Mouse (Mus musculus) kidney, postnatal 10 days (tissue): ENCODE data around the gene Ackr3.

ENCODE experiments used
- DNase-seq: peaks from one replicate; pipeline ENCODE4 v3.0.0; 2021; ENCODE audit warnings: mixed read lengths

The Ackr3 gene

DNA sequence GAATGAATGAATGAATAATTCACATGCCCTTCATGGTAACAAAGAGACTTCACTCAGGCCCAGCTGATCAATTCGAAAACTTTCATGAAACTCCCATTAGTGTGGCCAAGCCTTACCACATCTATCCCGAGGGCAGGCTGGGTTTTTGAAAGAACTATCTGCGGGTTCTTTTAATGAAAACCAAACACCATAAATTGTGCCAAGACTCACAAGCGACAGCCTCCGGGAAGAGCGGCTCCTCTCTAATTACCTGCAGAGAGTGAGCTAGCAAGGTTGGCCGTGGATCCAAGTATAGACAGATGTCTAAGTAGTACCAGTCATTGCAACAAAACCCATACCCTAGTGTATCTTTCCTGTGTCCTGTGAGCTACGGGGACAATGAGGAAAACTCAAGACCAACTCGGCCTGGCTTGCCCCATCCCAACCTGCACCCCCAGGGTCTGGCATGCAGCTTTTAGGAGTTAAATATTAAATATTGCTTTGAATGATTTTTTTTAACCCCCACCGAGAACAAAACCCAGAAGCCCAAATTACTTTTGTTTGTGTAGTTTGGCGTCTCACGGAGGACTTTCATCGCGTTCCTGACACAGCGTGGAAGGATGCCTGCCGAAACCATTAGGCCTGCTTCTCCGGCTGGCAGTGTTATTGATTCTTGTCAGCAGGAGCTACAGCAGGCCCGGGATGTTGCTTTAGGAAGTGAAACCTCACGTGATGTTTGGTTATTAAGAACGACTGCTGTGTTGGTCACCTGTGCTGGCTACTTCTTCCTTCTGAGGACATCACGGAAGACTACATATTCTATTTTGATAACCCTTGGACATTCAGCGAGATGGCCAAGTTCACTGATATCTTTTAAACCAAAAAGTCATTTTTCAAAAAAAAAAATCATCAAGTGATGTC, 28.1 kb downstream of the Ackr3 start:
- DNase-seq, result no peak

DNA sequence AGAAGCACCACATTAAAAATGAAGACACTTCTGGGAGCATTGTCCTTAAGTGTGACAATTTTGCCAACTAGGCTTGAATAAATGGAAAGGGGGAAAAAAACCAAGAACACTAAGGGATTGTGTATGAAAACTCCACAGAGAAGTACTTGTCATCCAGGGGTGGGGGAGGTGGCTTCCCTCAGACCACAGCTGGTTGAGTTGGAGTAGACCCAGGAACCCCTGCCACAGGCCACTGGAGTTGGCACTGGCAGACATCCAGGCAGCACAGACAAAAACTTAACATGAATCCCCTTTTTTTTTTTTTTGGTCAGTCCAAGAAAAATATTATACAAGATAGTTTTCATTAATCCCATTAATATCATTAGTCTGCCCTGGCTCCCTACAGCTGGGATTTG, 28.7 kb downstream of the Ackr3 start:
- DNase-seq, result peak; percentile 49

DNA sequence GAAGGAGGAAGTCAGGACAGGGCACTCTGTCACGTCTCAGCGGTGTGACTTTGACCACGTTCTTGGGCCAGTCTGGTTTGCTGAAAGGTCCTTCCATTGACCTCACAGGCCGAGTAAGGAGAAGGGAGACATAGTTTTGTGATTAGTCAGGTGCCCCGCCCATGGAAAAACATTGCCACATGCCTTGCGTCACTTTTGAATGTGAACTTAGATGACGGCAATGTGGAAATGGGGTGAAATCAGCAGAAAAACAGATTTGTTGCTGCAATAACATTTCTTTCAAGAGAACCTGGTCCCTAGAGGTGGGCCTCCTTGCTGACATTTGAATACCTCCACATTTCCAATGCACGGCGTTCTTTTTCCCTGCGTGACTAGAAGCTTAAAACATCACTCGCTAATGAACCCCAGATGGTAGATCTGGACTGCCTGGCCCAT, 30.9 kb downstream of the Ackr3 start:
- DNase-seq, result no peak

GRCm38 (mm10) chr1:90236640-90237039, 32.9 kb downstream of the Ackr3 start:
- no peak for DNase-seq

GRCm38 (mm10) chr1:90238095-90238888, 34.5 kb downstream of the Ackr3 start:
- DNase-seq, result no peak

DNA sequence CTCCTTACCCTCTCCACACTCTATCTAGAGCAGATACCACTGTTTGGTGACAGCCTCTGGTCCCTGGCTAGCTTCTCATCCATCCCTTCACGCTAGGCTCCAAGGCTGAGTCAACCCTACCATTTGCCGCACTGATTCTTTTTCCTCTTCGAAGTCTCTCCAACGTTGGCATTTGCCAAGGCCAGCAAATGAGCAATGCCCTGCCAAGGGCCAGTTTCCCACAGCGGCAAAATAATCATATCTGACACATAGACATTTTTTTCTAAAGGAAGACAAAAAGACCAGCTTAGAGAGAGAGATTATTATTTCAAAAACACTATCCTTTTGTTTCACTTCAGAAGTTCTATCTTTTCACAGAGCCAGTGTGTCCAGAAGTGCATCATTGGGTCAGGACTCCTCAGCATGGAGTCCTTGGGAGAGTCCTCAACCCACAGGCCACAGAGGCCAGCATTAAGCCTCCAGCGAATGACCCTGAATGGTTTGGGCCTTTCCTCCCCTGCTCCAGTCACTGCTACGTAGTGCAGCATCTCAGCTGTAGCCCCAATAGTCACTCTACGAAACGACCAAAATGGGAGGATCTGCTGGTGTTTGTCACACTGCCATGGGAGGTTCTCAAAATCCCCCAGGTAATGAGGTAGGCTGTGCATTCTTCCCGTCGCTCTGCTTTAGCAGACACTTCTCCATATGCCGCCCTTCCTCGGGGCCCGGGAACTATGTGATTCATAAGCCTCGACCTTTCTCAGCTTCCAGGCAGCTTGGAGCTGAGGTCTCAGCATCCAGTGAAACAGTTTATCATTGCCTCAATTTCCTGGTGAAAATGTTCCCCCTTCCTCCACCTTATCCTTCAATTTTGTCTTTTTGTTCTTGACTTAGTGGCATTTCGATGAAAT, 35.8 kb downstream of the Ackr3 start:
- DNase-seq, result no peak

DNA sequence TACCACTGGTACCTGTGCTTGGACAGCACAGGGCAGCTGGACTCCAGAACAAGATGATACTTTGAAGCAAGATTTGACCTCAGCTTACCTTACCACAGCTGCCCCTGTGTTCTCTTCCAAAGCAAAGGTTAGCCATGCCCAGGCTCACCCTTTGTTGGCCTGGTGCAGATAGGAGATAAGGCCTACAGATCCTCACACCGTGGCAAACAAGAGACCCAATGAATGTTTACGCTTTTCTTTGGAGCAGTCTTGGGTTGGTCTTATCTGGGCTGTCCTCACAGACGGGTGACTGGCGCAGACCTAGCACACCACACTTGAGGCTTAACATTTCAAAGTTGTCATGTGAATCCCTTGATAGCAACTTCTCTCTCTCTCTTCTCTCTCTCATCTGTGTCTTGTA, 36.5 kb downstream of the Ackr3 start:
- no peak for DNase-seq

DNA sequence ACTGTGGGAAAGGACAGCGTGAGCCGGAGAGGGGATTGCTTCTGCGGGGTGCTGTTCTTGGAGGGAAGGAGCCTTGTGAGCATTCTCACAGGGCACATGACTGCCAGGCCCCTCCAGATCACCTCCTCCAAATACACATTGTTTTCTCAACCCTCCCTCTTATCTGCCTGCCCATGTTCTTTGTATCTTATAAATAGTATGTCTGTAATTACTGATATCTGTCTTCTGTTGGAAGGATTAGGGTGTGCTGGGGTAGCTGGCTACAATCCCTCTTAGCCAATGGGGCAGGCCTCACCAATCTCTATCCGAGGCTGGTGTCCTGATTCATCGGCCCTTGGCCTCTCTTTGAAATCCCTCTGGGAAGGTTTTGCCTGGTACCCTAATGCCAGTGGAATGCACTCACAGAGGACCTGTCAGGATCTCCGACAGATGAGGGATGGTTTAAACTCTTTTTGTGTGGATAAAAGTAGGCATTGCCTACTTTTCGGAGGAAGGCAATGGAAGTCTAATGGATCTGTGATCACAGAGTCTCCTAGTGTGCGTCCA, 38.7 kb downstream of the Ackr3 start:
- DNase-seq, result no peak

DNA sequence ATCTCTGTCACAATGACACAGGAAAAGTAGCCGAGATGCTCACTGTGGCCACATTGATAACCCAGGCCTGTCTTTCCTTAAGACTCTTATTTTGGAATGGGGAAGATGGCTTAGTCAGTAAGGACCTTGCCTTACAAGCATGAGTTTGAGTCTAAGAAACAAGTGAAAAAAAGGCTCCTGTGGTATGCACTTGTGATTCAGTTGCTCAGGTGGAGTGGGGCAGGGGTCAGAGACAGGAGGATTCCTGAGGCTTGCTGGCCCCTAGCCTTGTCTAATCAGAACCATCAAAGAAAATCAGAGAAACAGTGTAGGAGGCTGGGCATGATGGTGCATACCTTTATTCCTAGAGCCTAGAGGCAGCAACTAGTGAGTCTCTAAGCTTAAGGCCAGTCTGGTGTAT, 40.8 kb downstream of the Ackr3 start:
- no peak for DNase-seq

DNA sequence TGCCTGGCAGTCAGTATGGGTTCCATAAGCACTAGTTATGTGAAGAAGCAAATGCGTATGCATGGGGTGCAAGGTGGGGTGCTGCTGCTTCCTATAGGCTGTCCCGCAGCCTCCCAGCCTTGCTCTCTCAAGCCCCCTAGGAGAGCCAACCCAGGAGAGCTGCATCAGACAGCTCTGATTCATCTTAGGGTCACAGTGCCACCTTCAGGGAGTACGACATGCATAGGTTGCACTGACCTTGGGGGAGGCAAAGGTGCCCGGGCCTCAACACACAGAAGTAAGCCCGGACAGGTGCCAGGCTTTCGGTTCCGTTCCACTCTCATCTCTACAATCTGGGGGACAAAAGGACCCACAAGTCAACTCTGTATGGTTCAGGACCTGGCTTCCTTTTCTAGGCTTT, 41.8 kb downstream of the Ackr3 start:
- no peak for DNase-seq

DNA sequence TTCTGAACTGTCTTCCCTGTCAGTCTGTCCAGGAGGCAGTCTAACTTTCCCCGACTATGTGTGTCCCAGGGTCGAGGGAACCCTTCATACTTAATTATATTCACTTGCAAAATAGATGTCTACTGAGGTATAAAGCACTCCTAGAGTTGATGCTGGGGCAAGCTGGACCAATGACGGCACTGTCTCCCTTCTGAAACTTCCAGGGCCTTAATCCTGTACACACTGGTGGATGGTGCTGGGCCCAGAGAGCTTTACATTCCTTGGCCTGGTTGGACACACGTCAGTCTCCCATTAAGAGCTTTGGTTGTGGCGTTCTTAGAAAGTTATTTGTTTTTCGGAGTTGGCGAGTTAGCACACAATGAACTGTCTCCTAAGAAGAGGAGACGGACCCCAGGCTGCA, 42.3 kb downstream of the Ackr3 start:
- no peak for DNase-seq

- DNase-seq, result no peak
Measured at GRCm38 (mm10) chr1:90246800-90247199, 43.0 kb downstream of the Ackr3 start.

DNA sequence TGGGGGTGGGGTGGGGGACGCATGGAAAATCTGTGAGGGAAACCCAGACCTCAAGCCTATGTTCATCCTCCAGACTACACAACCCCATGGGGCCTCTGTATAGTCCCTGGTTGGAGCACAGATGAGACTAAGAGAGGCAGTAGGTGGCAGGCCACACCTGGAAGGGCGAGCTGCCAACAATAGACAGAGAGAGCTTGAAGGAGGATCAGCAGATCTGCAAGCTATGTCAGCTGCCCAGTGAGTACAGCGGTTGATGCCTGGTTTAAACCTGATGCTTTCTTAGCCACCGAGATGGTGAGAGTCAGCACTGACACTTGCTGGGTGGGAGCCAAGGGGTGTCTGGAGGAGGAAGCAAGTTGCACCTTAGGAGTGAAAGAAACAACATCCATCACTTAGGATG, 43.5 kb downstream of the Ackr3 start:
- DNase-seq, result peak; percentile 30

GRCm38 (mm10) chr1:90247756-90248541, 44.2 kb downstream of the Ackr3 start:
- DNase-seq, result no peak

GRCm38 (mm10) chr1:90248966-90249735, 45.4 kb downstream of the Ackr3 start:
- DNase-seq, result no peak

- peak; percentile 56 for DNase-seq
Measured at GRCm38 (mm10) chr1:90250419-90250818, 46.6 kb downstream of the Ackr3 start.

DNA sequence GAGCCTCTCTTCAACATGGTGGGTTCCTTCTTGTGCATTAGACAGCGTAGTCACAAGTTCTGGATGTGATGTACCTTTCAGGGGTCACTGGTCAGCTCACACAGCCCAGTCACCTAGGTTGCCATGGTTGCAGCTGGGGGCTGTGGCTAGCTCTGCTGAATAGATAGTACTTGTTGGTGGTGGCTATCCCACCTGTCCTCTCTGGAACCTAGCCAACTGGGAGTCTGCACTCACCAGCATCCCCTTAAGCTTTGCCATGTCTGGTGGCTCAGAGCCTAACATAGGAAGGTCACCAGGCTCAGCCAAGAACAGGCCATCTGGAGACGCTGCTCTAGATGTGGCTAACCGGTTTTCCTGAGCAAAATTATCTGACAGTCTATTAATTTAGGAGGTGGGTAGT, 47.4 kb downstream of the Ackr3 start:
- DNase-seq, result no peak

DNA sequence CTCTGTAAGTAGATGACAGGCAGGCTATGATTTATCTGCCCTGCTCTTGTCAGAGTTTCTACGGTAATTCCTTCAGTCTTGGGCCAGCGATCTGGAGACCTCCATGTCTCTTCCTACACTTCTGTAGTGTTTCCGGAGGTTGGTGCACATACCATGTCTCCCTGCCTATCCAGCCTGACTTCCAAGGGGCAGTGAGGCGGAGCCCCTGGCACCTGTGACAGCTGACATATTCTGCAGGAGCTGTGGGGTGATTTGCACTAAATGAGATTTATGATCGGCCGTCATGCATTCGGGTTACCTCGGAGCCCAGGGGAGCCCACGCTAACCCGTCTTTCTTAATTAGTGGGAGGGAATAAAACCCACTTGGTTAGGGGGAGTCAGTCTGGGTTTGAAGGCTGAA, 49.7 kb downstream of the Ackr3 start:
- DNase-seq, result no peak

DNA sequence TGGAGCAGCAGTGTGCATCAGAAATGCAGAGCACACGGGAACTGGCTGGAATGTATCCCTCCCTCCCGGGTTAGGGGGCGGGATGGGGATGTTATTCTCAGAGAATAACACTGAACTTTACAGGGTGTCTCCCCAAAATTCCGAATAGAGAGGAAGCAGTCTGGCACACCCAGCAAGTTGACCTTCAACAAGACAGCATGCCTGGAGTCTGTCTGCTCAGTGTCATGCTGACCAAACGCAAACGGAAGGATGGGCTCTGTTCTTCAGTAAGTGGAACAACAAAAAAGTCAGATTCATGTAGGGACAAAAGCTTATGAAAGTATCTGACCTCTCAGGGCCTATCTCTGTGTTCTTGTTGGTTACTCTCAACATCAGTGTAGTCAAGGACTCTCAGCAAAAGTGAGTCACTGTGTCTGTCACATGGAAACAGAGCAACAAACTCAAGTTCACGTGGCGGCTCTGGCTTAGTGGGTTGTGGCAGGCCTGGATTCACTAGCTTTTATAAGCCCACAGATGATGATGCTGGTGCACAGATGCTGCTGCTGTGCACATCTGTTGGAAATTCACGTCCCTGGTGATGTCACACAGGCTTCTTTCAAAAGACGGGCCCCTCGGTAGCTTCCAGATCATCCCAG, 54.6 kb downstream of the Ackr3 start:
- DNase-seq, result no peak
